Mouse (Mus musculus) liver, adult 2 months (tissue): Measurements from ENCODE around the gene Echdc3. TPM values are rescaled to one million over a fixed set of nuclear protein-coding genes. Genes with fewer than 3 reads are reported as not detected.

Source experiments
- DNase-seq: peaks from one replicate; pipeline ENCODE4 v3.0.0-alpha.2; 2011; ENCODE audit warnings: low read depth, low spot score; ENCODE audit errors: extremely low read depth
- H3K27ac ChIP-seq: fragments of 200-500 bp; replicated peaks from 2 replicates; pipeline ENCODE4 v1.5.1; 2012; ENCODE audit warnings: low read depth, mild to moderate bottlenecking, control low read depth, inconsistent platforms, low read length; ENCODE audit not compliant: insufficient read depth
- H3K27me3 ChIP-seq: fragments of 200-500 bp; 2 replicates; pipeline ENCODE4 v1.6.1; 2012; ENCODE audit warnings: mild to moderate bottlenecking, moderate library complexity, low read length, inconsistent platforms; ENCODE audit not compliant: control insufficient read depth, insufficient read depth
- H3K36me3 ChIP-seq: fragments of 200-500 bp; 2 replicates; pipeline ENCODE4 v1.6.1; 2012; ENCODE audit warnings: low read length, inconsistent platforms; ENCODE audit not compliant: control insufficient read depth, insufficient read depth
- H3K4me1 ChIP-seq: fragments of 200-500 bp; 2 replicates; pipeline ENCODE4 v1.6.1; 2011; ENCODE audit warnings: low read length; ENCODE audit not compliant: control insufficient read depth, insufficient read depth
- H3K4me3 ChIP-seq: fragments of 200-500 bp; 2 replicates; pipeline ENCODE4 v1.5.1; 2011; ENCODE audit warnings: low read depth, mild to moderate bottlenecking, control low read depth, low read length, moderate library complexity; ENCODE audit not compliant: insufficient read depth
- H3K79me2 ChIP-seq: fragments of 200-500 bp; 2 replicates; pipeline ENCODE4 v1.6.1; 2012; ENCODE audit warnings: inconsistent platforms, mild to moderate bottlenecking, low read length, moderate library complexity; ENCODE audit not compliant: control insufficient read depth, insufficient read depth
- H3K9ac ChIP-seq: fragments of 200-500 bp; 2 replicates; pipeline ENCODE4 v1.6.1; 2012; ENCODE audit warnings: low read depth, mild to moderate bottlenecking, control low read depth, inconsistent platforms, low read length
- CTCF ChIP-seq: fragments of 200-500 bp; IDR thresholded peaks from 2 replicates; pipeline ENCODE4 v1.5.1; 2011; ENCODE audit warnings: low read depth, low read length, control low read depth
- POLR2A ChIP-seq: fragments of 200-500 bp; IDR thresholded peaks from 2 replicates; pipeline ENCODE4 v1.6.1; 2011; ENCODE audit warnings: low read length, control low read depth; ENCODE audit not compliant: insufficient read depth; ENCODE audit errors: extremely low read depth
- WGBS: fragments of 180-500 bp; shearing (Covaris S2); methylation state at CpG from one replicate; pipeline ENCODE4 v1.1.7; 2018; 5-methylcytosine and 5-hydroxymethylcytosine counted together
- polyA plus RNA-seq: library from polyadenylated mRNA; depleted of rRNA; stranded (reverse); fragments of >200 nt; gene quantifications from 2 replicates; pipeline ENCODE4 v1.2.3, GENCODE M21; 2012
- total RNA-seq: library from RNA; depleted of rRNA; stranded (reverse); fragments of >200 nt; gene quantifications from 2 replicates; pipeline ENCODE4 v1.2.3, GENCODE M21; 2014

The Echdc3 gene
- total and polyA plus RNA-seq, 2 experiments: 101 to 125 TPM

GRCm38 (mm10) chr2:6240072-6240471 is 27.2 kb upstream of the Echdc3 start:
- DNase-seq: no peak
- H3K36me3 ChIP-seq: no peaks in the 10 kb centered on the region
- H3K27me3 ChIP-seq: 0 out of 2 replicates have a peak, but pooled peaks cover 2% of the 10 kb centered on the region
- 69% methylated on average over 1 of the region's 1 CpGs for WGBS
- no peaks in the 10 kb centered on the region for H3K79me2 ChIP-seq
- H3K4me3 ChIP-seq: no peak overlapping the region
- no peak overlapping the region for H3K27ac ChIP-seq
- no peak for TF ChIP-seq CTCF
- no peak for TF ChIP-seq POLR2A
- no peak overlapping the region for H3K9ac ChIP-seq
- no peaks in the 10 kb centered on the region for H3K4me1 ChIP-seq

- Histone ChIP-seq H3K4me3 (no peak overlapping the region), H3K27me3 (no peaks in the 10 kb centered on the region), H3K4me1 (no peaks in the 10 kb centered on the region), H3K79me2 (no peaks in the 10 kb centered on the region), H3K36me3 (no peaks in the 10 kb centered on the region), H3K27ac (no peak overlapping the region), H3K9ac (no peak overlapping the region)
- TF ChIP-seq CTCF: no peak
- TF ChIP-seq POLR2A: no peak
- no peak for DNase-seq
- WGBS: 74% methylated on average over 4 of the region's 4 CpGs
Measured at GRCm38 (mm10) chr2:6239333-6239732, 26.5 kb upstream of the Echdc3 start.

DNA sequence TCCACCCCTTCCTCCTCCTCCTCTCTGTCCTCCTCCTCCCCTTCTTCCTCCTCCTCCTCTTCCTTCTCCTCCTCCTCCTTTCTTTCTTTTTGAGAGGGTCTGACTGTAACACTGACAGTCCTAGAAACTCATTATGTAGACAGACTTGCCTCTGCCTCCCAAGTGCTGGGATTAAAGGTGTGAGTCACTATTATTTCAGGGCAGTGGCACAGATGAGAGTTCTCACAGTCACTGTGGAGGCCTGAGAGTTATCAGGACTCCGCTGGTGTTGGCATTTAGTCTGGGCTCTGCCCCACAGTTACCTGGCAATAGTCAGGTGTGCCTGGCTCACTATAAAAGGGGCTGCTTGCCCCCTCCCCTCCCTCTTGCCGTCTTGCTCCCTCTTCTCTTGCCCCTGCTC is 25.8 kb upstream of the Echdc3 start:
- Histone ChIP-seq H3K27me3 (no peaks in the 10 kb centered on the region), H3K9ac (no peak overlapping the region), H3K79me2 (no peaks in the 10 kb centered on the region), H3K27ac (no peak overlapping the region), H3K4me3 (no peak overlapping the region), H3K4me1 (no peaks in the 10 kb centered on the region), H3K36me3 (no peaks in the 10 kb centered on the region)
- DNase-seq: no peak
- TF ChIP-seq POLR2A (no peak), CTCF (no peak)
- 67% methylated on average over 2 of the region's 2 CpGs for WGBS

DNA sequence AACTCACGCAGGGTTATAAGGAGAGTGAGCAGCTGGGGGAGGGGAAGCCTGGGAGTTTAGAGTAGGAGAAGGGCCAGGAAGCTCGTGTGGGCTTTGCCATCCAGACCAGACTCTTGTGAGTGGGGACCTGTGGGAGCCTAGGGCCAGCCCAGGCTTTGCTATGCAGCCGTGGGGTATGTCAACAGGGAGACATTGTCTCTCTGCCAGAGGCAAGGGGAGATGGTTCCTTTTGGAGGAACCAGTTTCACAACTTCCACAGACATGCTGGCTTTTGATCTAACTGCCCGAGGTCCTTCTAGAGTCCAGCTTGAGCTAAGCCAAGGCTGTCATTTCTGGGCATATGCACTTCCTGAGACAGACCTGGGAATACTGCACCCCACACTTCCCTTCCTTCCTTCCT is 25.4 kb upstream of the Echdc3 start:
- Histone ChIP-seq H3K27me3 (no peaks in the 10 kb centered on the region), H3K4me1 (no peaks in the 10 kb centered on the region), H3K79me2 (no peaks in the 10 kb centered on the region), H3K9ac (no peak overlapping the region), H3K27ac (no peak overlapping the region), H3K4me3 (no peak overlapping the region), H3K36me3 (no peaks in the 10 kb centered on the region)
- 47% methylated on average over 4 of the region's 4 CpGs for WGBS
- no peak for DNase-seq
- TF ChIP-seq POLR2A: no peak
- TF ChIP-seq CTCF: no peak

DNA sequence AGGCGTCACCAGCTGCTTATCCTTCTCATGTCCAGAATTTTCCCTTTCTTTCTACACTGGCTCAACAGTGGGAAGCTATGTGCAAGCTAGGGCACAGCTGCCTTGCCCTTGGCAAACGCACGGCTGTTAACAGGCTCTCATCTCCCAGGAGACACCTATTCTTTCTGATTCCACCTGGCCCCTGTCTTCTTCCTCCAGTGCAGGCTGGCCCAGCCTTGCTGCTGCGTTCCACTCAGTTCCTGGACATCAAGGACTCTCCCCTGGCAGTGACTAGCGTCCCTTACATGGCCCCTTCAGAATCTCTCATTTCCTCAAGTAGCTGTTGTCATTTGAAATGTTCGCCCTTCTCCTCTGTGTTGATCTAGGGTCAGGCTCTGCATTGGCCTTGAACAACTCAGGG is 20.5 kb upstream of the Echdc3 start:
- Histone ChIP-seq H3K27me3 (no peaks in the 10 kb centered on the region), H3K27ac (no peak overlapping the region), H3K36me3 (no peaks in the 10 kb centered on the region), H3K4me3 (no peak overlapping the region), H3K9ac (no peak overlapping the region), H3K79me2 (no peaks in the 10 kb centered on the region), H3K4me1 (no peaks in the 10 kb centered on the region)
- TF ChIP-seq CTCF: no peak
- TF ChIP-seq POLR2A: no peak
- DNase-seq: no peak
- 89% methylated on average over 6 of the region's 6 CpGs for WGBS

DNA sequence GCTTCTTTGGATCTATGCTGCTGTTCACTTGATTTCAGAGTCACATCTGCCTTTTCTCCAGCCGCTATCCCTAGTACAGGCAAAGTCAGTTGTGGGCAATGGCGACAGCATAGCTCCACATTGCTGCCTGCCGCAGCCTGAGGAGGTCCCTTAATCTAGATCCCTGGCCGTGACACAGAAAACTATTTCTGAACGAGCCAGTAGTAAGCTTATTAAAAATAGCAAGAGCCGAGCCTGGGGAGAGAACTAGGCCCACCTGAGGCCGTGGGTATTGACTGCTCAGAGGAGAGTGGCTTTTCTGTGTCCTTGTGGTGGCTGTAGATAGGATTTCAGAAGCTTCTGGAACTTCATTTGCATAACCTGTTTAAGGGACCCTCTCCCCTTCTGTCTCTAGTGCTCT is 19.9 kb upstream of the Echdc3 start:
- TF ChIP-seq CTCF (no peak), POLR2A (no peak)
- Histone ChIP-seq H3K4me1 (no peaks in the 10 kb centered on the region), H3K27ac (no peak overlapping the region), H3K79me2 (no peaks in the 10 kb centered on the region), H3K27me3 (no peaks in the 10 kb centered on the region), H3K4me3 (no peak overlapping the region), H3K36me3 (no peaks in the 10 kb centered on the region), H3K9ac (no peak overlapping the region)
- WGBS: 85% methylated on average over 7 of the region's 7 CpGs
- no peak for DNase-seq
